Mouse (Mus musculus) urinary bladder, postnatal 4 days (tissue): ENCODE data around the gene Chst11.

Source experiments
- DNase-seq, 2 experiments: peaks; one replicate each; pipeline ENCODE4 v3.0.0; 2021 to 2022; ENCODE audit warnings: low spot score in 2 of 2

Chst11 gene

DNA sequence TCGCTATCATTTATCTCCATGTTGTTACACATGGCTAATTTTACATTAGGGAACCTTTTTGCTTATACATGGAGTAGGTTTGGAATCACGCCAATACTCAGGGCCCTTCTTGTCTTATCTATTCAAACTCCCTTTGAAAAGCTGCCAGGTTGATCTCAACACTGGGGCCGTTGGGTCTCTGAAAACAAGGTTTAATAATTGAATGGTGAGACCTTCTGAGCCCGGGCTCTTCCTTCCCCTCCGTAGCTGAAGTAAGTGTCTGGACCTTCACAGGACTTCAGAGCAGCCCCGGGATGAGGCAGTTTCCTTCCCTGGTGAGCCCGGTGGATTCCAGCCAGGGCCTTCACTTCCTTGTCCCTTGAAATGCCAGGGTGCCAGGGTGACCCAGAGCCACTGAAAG, 5.6 kb downstream of the Chst11 start:
- no peak for DNase-seq

DNA sequence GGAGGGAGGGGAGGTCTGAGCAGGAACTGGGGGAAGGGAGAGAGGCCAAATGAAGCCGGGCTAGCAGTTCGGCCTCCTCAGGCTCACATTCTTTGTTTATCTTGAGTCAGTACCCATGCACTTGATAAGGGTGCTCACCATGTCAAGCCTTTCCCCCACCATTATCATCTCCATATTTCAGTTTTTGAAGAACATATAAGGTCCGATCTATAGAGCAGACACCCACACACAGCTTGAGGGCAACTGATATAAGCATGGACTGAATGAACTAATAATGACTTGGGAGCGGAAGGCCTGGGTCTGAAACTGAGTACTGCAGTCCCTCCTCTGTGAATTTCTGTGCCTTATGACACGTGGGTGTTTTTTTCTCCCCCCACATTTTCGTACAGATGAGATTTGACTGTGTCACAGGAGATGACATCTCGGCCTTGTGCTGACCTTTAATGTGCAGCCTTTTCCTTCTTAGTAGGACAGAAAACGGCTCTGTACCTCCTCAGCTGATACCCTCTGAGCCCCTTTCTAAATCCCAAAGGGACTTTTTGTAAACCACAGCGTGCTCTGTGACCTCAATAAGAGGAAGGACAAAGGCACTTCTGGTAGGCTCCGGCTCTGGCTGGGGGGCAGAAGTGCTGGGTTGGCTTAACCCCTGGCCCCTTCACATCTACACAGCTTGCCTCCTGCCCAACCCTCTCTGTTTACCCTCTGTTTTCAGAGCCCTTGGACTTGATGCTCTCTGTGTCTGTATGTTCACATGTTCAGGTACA, 6.6 kb downstream of the Chst11 start:
- DNase-seq = no peak

DNA sequence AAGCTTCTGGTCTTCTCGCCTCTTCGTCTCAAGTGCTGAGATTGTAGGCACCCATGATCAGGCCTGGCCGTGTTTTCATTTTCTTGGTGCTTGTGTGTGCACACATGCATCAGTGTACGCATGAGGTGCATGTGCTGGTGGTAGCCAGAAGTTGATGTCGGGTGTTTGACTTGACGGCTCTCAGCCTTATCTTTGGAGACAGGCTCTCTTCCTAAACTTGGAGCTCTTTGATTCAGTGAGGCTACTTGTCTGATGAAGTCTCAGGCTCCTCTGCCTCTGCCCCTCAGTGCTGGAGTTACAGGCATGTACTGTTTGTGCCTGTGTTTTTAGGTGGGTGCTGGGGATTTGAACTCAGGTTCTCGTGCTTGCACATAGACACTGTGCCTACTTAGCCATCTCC, 9.0 kb downstream of the Chst11 start:
- DNase-seq = no peak

DNA sequence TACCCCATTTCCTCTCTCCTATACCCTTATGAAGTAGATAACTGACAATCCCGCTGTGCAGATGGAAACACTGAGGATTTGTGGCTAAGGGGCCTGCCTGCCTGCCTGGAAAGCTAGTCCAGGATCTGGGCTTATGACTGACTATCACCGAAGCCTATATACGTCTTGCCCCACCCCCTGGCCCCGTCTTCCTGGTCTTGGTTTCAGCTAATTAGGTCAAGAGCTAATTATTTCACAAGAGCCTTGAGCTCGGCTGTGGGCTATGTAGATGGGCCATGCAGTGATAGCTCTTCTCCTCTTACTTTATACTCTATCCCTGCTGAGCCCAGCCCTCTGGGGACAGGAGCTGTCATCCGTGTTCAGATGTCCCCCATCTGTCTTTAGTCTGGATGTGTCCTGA, 12.2 kb downstream of the Chst11 start:
- DNase-seq = no peak

DNA sequence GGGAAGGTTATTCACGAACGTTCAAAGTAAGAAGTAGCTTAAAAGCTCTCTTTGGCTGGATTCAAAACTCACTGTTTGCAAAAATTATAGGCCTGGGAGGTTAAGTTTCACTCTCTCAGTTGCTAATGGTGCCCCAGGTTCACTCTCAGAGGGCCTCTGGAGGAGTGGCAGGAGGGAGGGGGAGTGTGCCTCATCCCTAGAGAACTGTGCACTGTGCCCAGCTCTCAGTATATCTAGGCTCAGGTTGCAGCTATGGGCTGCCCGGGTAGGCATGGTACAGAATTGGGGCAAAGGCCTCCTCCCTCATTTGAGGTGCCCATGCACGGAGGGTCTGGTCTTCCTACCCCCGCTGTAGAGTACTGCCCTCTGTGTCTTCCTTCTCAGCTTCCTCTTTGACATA, 14.9 kb downstream of the Chst11 start:
- DNase-seq = no peak

DNA sequence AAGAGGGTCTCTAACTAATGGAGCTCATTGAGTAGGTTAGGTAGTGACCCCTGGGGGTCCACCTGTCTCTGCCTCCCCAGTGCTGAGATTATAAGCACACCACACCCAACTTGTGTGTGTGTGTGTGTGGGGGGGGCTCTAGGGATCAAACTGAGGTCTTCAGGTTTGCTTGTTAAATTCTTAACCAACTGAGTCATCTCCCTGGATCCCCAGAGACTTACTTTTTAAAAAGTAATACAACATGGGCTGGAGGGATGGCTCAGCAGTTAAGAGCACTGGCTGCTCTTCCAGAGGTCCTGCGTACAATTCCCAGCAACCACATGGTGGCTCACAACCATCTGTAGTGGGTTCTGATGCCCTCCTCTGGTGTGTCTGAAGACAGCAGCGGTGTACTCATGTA, 15.4 kb downstream of the Chst11 start:
- DNase-seq = no peak

DNA sequence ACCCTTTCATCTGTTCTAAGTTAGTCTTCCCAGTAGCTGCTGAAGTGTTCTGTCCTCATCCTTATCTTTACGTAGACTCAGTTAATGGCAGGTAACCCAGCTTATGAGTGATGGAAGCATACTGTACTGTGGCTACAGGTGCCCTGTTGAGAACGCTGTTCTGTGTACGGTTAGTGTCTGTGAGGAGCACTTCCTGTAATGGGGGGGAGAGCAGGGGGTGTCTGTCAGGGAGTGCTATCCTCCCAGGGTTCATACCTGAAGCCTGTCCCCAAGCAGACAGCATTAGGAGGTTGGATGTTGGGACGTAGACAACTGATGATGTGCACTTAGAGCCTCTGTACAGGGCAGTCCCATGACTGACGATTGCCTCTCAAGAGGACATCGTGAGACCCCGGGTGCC, 18.6 kb downstream of the Chst11 start:
- no peak for DNase-seq

DNA sequence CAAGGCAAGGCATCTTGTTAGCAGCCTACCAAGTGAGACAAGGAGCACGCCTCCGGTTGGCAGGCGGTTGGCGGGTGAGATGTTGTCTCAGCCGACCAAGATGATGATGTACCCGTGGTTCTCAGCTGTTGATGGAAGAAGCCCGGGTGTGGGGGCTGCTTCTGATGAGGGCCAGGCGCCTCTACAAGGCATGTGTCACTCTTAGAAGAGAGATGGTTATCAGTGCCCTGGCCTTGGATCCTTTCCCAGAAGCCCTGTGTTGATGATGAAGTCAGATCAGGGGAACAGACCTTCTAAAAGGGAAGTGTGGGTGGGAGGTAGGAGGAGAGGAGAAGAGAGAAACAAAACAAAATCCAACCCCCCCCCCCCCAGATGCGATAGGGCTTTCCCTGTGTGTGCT, 19.1 kb downstream of the Chst11 start:
- DNase-seq = no peak

DNA sequence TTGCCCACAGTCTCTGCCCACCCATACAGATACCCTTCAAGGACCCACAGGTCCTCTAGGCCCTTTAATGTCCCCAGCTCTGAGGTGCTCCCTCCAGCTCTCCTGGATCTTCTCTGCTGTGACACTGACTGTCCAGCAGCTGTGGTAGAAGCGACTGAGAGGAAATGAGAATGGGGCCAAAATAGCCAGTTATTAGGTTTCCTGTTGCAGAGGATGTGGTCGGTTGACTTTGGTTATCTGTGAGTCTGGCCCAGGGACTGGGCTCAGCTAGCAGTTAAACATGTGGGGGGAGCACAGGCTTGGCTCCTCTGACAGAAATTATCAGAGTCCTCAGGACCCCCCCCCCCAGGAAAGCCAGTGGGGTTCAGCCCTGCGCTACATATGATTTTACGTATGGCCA, 19.7 kb downstream of the Chst11 start:
- no peak for DNase-seq

DNA sequence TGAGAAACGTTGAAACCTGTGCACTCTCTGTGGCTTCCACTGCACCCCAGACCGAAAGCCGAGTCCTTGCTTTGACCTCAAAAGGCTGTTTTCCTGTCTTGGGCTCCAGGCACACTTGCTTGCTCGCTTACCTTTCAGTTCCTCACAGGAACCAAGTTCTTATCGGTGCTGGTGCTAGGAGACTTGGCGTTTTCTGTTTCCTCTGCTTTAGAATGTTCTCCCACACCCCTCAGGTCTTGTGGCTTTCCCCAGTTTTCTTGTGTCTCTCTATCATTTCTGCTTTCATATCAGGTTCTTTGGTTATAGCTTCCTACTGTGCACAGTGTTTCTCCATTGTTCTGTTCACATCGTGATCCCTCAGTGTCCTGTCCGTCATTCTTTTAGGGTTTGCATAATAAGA, 21.0 kb downstream of the Chst11 start:
- no peak for DNase-seq

DNA sequence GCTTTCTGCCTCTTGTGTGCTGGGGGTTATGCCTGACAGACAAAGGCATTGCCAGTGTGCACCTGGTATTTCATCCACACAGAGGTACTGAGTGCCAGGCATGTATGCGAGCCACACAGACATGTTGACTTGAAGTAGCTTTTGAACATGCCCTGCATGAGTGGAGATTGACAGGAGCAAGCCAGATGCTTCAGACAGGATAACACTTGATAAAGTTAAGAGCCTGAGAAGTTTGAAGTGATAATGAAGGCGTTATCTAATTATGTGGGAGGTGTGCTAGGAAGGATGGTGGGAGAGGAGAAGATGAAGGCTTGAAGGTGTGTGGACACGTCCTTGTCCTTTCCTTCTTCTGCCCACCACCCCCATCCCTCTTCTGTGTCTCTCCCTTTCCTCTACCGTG, 28.7 kb downstream of the Chst11 start:
- DNase-seq = no peak

DNA sequence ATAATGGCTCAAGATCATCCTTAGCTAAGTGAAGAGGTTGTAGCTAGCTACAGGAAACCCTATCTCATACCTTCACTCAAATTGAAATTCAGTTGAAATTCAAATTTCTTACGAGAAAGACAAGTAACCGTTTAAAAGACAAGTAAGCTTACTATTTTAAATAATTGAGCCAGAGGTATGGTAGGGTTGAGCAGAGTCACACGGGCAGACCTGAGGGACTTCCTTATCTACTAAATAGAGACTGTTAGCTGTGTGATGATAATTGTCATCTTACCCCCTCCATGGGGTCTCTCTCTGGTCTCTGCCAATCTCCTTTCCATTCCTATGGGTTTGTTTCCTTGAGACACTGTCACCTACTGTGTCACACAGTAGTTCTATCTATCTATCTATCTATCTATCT, 30.6 kb downstream of the Chst11 start:
- DNase-seq = no peak

DNA sequence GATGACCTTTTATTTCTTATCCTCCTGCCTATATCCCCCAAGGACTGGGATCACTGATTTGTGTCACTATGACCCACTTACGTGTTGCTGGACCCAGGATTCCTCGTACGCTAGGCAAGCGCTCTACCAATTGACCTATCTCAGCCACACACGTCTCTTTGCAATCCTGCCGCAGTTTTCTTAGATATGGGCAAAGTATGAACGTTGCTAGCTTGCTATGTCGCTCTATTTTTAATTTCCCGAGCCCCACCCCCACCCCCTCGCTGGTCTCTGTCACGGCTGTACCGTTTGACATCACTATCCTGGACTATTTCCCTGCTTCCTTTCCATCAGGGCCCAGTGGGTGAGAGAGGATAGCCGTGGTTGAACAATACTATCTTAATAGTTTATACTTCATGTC, 31.5 kb downstream of the Chst11 start:
- no peak for DNase-seq

DNA sequence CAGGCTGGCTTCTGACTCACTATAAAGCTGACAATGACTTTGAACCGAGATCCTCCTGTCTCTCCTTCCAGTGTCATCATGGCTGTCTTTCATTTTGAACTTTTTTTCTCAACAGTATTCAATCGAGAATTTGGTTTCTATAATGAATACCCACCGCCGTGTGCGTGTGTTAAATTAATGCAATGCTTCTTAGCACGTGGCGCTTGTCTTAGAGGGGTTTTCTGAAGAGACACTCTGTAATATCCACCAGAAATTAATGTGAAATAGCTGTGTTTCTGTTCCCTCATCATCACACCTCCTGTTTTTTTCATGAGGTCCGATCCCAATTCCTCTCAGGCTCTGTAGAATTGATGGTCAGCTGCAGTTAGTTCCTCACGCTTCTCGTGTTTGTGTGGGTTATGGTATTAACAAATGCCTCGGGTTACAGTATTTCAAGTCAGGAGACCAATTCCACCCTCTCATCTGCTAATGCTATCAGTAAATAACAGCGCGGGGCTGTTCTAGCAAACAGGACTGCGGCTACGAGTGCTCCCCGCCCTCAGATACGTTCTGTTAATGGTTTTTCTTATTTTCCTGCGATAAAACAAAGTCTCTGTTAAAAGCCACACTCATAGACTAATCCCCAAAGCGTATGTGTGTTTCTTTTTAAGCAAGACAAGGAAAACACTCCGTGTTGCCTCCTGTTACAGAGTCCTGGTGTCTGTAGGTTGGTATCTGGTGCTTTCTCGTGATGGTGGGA, 32.6 kb downstream of the Chst11 start:
- no peak for DNase-seq

DNA sequence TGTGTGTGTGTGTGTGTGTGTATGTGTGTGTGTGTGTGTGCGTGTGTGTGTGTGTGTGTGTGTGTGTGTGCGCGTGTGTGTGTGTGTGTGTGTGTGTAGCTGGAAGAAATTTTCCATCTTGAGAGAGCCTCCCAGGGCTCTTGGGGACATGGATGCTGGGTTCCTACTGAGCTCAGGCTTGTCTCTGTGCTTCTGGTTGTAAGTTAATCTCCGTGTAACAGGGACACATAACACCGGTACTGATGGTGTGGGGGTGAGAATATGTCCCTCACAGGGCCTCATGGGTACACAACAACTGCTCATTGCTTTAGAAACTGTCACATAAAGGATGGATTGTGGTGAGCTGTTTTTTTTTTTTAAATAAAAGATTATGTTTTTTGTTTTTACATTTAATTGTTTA, 33.2 kb downstream of the Chst11 start:
- DNase-seq = no peak

DNA sequence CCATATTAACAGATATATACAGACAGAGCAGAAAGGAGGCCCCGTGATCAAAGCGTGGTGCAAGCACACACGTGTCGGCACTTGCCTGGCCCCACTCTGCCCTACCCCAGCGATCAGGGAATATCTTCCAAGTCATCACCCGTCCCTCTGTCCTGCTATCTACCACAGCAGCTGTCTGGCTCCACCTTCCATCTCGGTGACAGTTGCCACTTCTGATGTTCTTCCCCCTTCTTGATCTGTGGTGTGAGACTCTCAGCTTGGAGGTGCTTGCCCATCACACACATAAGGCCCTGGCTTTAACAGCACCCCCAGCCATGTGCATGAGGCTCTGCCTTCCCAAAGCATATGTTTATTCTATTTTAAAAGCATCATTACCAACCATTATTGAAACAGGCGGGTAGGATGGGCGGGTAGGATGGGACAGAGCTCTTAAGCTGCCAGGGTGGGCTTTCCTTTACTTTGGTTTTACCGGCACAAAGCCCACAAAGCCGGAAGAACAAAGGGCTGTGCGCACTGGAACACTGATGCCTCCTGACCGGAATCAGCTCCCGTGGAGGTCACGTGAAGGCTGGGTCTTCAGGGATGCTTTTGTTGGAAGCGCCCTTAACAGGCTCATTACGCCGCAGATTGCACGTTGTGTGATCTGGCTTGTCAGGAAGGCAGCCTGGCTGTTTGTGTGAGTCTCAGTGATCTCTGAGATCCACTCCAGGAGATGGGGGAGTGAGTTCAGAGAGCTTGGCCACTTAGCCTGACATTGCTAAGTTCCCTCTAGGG, 34.4 kb downstream of the Chst11 start:
- no peak for DNase-seq

DNA sequence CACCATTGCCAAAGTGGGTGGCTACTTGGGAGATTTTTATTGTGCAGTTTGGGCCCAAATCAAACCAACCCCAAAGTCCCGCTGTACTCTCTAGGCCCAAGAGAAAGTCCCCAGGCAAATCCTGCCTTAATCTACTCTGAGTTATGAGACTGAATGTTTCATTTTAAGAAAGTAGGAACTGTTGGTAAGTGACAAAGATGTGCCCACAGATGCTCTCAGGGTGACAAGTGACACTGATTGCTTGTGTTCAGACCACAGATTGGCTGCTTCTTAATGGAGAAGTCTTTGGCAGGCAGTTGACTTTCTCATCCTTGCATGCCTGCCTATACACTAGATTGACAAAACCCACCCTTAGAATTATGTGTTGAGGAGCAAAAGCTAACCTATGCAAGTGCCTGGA, 37.3 kb downstream of the Chst11 start:
- DNase-seq = no peak

DNA sequence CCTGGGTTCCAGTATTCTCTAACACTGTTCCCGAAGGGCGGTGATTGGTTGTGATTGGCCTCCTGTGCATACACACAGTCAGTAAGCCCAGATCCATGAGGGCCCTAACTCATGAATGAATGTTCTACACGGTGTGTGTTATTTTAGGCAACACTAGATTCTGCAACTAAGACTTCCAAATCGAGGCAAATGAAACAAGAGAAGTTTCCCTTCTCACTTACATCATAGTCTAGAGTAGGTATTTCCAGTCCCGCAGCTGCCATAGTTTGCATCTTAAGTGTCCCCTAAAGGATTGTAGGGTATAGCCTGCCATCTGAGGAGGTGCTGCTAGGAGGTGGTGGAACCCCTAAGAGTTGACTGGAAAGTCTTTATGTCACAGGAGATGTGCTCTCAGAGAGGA, 40.9 kb downstream of the Chst11 start:
- DNase-seq = no peak

DNA sequence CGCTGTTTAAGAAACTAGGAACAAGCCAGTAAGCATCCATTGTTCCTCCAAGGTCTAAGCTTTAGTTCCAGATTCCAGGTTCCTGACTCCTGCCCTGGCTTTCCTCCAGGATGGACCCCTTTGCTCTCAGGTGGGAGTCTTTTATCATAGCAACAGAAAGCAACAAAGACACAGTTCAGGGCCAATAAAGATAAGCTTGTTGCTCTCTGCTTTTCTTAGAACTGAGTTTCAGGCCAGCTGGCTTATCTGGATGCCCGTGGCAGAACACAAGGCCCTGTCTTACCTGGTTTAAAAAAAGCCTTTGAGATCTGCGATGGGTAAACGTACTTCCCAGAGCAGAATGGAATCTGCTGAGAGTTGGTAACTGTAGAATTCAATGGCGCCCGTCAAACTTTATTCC, 42.4 kb downstream of the Chst11 start:
- no peak for DNase-seq

DNA sequence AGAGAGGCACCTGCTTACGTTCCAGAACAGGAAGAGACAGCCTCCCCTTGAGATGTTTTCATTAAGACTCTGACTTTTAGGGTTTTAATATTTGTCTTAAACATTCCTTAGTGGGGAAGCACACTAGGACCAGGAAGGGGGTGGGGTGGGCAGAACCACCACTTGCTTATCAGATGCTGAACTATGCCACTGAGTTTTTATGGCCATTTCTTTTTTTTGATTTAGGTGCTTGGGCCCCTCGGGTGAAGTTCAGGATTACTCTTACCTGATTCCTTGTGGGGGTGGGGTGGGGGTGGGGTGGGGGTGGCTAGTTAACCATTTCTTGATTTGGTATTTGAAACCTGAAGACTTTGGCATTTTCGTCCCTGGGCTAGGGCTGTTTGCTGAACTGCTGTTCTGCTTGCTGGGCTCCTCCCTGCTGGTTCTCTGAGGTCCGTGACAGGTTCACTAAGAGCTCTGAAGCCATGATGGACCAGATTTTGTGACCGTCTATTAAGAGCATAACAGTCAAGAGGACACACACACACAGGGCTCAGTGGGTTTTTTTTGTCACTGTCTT, 44.9 kb downstream of the Chst11 start:
- no peak for DNase-seq

DNA sequence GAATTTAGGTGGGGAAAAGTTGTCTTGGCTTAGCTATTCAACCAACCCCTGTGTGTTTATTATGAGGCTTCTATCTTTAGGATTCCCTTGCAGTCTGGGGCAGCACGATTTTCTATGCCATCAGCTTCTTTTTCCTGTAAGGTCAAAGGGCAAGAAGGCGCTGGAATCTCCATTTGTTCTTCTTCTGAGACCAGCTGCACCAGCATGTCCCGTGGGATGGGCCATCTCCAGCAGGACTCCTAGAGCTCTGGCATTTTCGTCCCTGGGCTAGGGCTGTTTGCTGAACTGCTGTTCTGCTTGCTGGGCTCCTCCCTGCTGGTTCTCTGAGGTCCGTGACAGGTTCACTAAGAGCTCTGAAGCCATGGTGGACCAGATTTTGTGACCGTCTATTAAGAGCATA, 45.6 kb downstream of the Chst11 start:
- DNase-seq = no peak

DNA sequence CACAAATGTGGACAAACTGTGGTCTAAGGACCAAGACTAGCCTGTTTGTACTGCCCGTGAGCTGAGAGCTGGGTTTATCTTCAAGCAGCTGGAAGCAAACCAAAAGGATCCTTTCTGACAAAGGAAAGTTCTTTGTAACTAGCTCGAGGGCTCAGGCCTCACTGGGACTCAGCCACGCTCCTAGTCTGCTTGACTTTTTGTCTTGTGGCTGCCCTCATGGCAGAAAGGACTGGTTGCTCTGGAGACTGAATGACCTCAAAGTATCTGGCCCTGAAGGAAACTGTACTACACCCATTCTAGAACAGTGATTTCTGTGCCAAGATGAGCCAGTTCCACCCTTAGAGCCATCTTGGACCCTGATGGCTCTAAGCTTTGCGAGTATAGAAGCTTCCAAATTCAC, 46.3 kb downstream of the Chst11 start:
- no peak for DNase-seq

DNA sequence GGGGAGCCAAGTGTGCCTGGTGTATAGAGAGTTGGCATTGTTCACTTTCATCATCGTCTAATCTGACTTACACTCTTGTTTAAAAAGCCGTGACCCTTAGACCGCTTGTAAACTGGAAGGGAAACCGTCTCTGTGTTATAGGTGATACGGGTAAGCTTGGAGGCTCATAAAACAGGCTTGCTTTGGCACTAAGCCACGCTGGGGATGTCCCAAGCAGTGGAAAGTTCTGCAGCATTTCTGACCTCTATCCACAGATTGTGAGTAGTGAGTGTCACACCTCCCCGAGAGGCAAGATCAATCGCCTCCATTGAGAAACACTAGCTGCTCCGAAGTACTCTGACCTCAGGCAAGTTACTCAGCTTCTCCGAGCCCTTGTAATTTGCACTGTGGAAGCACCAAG, 47.3 kb downstream of the Chst11 start:
- DNase-seq = no peak
